Mouse (Mus musculus) C2C12 (cell line): Measurements from ENCODE around the gene Zfp618.

ENCODE experiments used
- CTCF ChIP-seq: IDR thresholded peaks from one replicate; pipeline ENCODE4 v1.5.1; 2011; ENCODE audit not compliant: control insufficient read depth, insufficient read depth, insufficient read length
- MYOG ChIP-seq: IDR thresholded peaks from one replicate; pipeline ENCODE4 v1.6.1; 2011; ENCODE audit not compliant: control insufficient read depth, insufficient read length; ENCODE audit errors: extremely low read depth
- USF1 ChIP-seq: IDR thresholded peaks from one replicate; pipeline ENCODE4 v1.6.1; 2011; ENCODE audit warnings: low read depth, mild to moderate bottlenecking, control low read depth, moderate library complexity

DNA sequence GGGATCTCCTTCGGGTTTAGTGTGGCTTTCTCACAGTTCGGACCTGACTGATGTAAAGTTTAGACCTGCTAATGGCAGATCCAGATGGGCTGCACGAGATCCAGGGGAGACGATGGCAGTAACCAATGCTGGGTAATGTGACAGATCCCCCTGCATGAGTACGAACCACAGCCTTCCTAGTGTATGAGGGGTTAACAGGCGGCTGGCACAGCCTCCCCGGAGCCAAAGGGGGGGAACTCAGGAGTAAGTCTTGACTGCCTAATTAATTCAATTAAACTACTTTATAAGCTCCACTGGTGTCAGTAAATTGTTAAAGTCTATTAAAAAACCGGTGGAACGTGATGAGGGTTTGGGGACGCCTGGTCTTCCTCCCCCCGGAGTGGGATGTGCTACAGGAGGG, 39.1 kb downstream of the Zfp618 start:
- TF ChIP-seq USF1 (no peak), MYOG (no peak), CTCF (no peak)
